Mouse (Mus musculus) layer of hippocampus, postnatal 36 days (tissue): ENCODE measurements around the gene Cdkl2. TPM values are rescaled to one million over a fixed set of nuclear protein-coding genes. Genes with fewer than 3 reads are reported as not detected.
A peak's percentile ranks its signal among the peaks of the same experiment; 100 is the strongest.

Source experiments
- DNase-seq, 2 experiments: peaks; one replicate each; pipeline ENCODE4 v3.0.0; 2022
- total RNA-seq, 2 experiments: library from RNA; stranded (reverse); gene quantifications; 2 replicates each; pipeline ENCODE4 v1.2.3; 2021

Cdkl2 gene
- total RNA-seq, 2 experiments from 2014 or later, result 39.8 to 42.5 TPM

DNA sequence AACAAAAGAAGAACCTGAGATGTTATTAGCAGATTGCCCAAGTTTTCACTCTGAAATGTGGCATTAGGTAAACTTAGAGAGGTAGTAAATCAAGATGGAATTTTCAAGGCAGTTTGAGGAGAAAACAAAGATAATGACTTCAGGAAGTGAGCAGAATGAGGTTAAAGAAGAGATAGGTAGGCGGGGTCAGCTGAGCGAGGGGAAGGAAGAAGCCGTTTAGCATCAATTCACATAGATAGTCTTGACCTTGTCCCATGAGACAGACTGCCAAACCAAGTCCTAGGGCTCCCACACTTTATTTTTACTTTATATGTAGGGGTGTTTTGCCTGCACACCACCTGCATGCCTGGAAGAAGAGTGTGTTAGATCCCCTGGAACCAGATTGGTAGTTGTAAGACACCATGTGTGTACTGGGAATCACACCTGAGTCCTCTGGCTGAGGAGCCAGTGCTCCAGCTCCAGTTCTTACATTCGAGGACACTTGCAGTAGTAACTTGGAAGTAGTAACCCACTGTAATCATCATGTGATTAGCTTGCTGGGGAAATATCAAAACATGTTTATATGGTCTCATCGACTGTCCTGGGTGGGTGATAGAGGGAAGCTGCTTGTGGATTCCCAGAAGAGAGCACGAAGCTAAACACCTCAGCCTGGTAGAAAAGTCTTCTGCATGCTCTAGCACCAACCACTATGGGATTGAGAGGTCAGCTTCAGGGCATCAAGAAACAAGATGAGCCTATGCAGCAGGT, 52.3 kb downstream of the Cdkl2 start:
- DNase-seq, result no peak

DNA sequence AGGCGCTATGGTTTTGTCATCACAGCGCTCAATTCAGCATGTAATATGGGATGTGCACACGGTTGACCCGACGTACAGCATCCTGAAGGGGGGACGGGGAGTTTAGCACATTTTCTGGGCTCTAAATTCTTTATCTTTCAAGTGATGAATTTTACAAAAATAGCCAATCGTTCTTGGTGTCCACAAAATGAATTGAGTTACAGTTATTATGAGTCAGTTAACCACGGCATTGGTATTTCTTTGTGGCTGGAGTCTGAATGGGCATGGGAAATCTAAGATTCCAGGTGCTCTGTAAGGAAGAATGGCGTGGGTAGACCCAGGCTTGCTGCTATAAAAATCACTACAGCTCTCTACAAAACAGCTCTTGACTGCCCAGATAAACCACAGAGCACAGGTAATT, 54.4 kb downstream of the Cdkl2 start:
- no peak for DNase-seq

DNA sequence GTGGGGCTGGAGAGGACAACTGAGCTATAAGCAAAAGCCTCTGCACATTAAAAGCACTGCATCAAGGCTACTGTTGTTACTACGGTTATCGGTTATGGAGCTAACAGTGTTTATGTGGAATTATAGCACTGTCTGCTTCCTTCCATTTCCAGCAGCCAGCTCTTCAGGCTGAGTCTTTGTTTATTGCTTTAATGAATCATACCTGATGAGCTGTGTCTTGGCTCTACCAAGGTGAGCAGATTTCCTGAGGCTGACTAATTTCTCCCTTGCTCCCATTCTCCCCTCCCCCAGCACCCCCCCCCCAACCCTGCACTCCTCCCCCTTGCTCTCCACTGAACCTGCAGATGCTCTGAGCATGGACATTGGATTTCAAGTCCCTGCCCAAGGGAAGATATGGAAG, 55.9 kb downstream of the Cdkl2 start:
- no peak for DNase-seq

DNA sequence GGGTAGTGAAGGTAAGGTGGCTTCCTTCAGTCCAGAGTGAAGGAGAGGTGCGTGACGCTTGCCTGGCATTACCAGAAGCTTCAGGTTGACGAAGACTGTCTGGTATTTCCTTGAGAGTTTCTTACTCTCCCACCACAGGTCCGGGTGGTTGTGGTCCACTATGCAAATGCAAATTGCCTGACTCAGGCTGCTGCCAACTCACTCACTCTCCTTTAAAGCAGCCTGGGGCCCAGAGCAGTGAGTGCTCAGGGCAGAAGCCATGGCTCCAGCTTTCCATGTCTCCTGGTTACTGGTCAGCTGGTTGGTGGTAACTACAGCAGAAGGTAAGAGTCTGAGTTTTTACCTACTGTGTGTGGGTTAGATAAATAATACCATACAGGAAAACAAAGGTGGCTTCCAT, 56.4 kb downstream of the Cdkl2 start, which contains the start of gene Odaph:
Gene Odaph (plus strand): TSS at position 240 of the 400 bp plus-strand sequence.
- no peak for DNase-seq

DNA sequence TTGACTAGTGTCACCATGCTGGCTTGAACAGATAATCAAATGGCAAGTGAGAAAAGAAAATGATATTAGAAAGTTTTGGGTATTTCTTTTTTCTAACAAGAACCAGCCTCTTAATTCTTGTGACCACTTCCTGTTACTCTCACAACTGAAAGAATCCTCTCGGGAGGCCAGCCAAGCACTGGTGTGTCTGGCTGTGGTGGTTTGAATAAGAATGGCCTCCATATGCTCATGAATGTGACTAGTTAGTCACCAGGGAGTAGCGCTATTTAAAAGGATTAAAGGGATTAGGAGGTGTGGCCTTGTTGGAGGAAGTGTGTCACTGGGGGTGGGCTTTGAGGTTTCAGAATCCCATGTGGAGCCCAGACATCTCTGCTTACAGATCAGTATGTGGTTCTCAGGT, 58.0 kb downstream of the Cdkl2 start:
- DNase-seq, result no peak

DNA sequence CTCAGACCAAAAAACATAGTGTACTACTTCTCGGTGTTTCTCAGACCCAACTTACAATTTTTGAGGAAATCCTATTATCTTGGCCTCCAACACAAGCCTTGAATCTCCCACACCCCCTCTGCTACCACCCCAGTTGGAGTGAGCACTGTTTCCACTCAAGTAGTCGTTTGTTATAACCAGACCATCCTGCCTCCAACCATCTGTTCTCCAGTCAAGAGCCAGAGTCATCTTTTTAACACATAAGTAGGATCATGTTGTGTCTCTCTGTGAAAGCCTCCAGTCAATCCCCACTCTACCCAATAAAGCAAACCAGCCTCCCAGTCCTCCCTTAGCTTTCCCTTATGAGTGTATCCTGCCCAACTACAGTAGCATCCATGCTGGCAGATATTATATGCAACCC, 60.2 kb downstream of the Cdkl2 start:
- DNase-seq, result no peak

DNA sequence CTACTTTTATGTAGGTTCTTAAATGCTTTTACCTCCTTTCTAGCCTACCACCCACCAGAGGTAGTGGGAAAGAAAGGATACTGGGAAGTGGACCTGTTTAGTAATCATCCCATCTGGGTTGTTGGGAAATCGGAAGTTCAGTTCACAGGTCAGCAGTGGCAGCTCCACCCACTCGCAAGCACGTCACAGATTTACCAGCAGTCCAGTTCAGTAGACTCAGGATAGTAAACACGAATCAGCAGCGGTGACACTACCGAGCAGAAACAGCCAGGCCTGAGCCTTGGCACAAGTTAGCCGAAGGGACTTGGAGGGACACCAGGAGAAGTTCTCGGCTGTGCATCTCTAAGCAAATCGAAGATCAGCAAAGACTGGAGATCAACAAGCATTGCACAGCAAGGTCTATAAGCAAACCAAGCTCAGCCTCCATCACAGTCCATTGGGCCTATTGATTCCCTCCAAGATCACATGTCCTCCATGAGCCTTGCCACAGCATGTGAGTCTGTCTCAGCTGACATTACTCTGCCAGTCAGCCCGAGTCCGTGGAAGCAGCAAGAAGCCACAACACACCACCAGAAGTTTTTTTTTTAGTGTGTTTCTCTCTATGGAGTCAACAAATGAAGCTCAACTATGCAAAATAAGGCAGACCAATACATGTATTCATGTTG, 62.4 kb downstream of the Cdkl2 start:
- no peak for DNase-seq

DNA sequence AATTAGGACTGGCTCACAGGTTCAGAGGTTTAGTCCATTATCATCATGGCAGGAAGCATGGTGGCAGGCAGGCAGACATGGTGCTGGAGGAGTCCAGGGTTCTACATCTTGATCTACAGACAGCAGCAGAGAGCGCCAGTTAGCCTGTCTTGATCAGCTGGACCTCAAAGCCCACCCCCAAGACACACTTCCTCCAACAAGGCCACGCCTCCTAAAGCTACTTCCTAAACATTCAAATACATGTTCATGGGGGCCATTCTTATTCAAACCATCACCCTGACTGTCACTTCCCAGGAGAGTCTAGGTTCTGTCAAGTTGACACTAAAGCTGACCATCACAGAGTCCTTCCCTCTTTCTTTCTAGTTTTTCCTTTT, 66.3 kb downstream of the Cdkl2 start:
- DNase-seq, result no peak

DNA sequence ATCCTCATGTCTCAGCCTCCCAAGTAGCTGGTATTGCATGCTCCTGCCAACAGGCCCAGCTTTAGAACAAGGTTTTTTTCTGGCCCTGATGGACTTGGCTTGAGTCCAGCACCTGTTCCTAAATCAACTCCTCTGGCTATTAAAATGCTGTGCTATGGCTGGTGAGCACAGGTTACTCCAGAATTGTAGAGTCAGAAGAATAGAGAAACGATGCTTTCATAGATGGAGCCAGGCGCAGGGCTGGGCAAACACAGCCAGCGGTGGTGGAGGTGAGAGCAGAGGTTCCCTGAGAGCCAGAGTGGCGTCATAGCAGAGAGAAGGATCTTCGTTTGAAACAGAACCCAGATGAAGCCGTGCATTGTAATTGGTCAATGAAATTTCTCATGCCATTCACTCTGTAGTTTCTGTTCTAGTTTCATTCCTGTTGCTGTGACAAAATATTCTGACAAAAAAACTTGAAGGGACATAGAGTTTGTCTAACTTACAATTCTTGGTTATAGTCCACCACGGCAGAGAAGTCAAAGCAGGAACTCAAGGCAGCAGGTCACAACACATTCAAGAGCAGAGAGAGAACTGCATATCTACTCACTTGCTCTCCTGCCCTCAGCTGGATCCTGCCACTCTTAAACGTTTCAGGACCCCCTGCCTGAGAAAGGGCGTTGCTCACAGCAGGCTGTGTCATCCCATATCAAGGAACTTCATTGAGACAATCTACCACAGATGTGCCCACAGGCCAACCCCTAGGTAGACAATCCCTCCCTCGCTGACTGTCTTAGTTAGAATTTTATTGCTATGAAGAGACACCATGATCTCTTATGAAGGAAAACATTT, 66.9 kb downstream of the Cdkl2 start:
- no peak for DNase-seq

DNA sequence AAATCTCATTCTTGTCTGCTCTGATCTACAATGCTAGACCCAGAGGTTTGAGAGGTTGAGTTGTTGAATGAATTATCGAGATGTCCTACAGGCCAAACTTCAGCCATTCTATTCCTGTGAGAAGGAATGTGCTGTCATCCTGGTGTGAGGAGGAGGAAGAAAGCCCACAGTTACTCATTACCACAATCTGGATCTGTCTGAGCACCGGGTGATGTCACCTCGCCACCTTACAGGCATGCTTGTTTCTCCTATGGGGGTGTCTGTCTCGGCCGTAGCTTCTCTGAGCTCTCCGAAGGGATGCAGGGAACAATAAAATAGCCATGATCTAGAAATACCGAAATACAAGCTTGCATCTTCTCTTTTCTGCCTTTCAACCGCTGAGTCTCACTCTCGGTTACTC, 67.9 kb downstream of the Cdkl2 start:
- no peak for DNase-seq

DNA sequence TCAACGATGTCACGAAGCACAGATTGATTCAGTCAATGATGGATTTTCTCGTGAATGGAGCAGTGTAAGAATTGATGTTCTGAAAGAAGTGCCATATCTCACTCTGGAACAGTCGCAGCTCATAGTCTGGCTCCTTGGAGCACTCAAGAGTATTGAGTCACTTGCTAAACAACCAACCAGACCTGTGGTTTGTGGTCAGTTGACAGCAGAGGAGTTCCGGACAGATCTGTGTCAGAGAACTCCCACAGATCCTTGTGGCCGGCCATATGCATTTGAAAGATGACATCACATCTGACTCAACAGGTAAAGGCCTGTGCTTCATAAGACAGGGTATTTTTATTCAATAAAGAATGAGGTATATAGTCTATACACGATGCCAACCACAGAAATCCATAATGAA, 69.7 kb downstream of the Cdkl2 start:
- DNase-seq, result no peak

DNA sequence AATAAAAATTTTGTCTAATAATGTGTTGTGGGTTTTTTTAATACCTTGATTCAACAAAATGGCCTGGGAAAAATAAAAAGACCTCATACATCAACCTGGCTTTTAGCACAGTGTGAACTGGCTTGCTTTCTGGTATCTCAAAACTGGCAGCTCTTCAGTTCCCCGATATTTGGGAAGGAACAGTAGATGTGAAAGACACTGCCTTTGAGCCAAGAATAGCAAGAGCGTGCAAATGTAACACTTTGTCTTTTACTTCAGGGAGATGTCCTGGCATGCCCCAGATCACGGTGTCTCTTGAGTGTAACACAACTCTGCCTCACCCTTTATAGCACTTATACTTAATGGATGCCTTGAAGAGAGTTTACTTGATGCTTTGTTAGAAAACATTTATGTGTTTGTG, 71.6 kb downstream of the Cdkl2 start:
- DNase-seq, result no peak

DNA sequence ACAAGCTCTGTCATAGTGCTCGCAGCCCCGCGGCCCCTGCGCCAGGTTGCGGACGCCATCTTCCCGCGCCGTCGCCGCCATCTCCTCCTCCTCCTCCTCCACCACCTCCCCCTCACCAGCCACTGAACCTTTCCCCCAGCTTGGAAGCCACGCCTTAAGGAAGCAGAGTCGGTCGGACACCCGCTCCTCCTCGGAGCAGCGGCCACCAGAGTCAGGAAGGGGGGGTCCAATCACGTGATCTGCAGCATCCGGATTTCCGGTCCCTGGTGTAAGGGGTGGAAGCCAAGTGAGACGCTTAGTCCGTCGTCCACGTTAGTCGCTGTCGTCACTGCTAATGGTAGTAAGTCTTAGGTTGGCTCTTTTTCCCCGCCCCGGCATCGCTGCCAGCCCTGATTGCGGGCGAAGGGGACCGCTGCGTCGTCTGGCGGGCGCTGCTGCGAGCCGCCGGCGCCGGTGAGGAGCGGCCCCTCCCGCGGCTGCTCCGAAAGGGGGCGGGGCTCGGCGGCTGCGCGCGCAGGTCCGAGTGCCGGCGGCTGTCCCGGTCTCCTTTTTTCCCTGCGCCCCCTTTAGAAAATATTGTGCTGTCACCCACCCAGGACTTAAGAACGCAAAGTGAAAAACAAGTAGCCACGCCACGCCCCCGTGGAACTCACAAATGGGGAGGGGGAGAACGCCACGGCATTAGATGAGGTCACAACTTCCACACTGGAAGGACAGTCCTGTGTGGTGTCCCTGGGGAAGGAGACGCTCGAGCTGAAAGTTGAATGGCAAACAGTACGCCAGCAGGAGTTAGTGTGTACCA, 80.8 kb downstream of the Cdkl2 start, which contains the start of gene Rchy1:
Gene Rchy1 (minus strand): TSS at position 430 of the 802 bp plus-strand sequence.
- peak; percentile 88 to 89 for DNase-seq

DNA sequence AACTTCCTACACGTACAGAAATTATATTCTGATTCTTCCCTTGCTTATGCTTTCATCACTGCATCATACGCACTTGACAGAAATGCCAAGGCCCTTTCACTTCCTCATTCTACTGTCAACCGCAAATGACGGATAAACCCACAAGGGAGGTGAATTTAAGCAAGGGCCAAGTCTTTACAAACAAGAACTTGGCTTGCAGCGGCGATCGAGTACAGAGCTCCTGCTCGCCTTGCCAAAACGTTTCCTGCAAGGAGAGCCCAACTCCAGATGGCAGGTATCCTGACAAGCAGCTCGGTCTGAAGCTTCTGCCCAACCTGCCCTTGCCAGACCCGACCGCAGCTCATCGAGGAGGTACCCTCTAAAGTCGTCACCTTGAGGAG, 81.4 kb downstream of the Cdkl2 start:
- no peak for DNase-seq

DNA sequence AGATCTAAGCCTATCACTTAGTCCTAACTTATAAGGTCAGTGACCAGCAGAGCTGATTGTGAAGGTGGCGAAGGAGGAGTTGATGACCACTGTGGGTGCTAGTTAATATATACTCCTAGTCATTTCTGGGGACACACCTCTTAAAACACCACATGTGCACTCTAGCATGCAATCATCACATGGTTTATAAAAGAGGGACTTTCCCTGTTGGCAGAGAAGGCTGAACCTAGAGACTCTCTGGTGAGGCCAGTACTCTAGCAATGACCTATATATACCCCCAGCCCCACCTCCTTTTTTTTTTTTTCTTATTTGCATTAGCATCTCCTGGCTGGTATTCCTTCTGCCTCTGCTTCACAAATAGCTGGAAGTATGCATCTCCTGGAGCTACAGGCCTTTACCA, 82.3 kb downstream of the Cdkl2 start:
- DNase-seq, result no peak

DNA sequence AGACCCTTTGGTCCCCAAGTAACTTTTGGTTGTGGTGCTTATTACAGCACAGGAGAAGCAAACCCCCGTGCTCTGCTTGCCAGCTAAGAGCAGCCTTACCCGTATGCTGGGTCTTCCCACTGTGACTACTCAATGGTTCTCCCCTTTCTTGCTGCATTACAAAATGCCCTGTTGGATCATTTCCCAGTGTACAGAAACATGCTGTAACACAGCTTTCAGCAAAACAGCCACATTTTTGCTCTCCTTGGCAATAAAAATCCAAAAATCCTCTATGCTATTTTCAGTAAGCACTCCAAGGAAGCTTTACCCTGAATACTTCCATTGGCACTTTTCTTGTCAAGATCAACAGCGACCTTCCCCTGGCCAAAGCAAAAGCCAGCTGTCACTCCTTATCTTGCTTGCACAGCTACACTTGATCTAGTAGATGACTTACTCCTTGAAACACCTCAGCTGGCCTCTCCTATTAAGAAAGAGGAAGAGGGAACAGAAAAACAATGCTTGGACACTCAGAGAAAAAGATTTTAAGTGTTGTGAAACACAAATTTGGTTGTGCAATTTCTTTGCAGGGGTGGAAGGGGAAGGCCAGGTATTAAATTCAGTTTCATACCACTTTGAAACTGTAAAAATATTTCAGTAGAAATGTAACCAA, 83.0 kb downstream of the Cdkl2 start:
- DNase-seq, result peak; percentile 27 to 33

DNA sequence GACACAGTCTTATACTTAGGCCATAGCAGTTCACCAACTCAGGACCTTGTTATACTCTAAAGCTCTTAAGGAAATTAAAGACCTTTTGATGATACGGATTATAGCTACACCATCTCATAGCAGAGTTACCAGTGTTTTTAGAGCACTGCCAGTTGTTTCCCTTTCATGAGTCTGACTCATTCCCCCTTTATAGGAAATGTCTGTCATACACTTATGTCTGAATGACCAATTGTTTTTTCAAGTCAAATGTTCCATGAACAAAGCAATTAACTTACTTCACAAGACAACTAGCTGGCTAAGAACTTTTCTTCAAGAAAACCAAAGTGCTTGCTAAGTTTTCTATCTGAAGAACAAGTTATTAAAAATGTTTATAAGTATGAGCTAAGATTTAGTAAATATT, 83.7 kb downstream of the Cdkl2 start:
- no peak for DNase-seq

DNA sequence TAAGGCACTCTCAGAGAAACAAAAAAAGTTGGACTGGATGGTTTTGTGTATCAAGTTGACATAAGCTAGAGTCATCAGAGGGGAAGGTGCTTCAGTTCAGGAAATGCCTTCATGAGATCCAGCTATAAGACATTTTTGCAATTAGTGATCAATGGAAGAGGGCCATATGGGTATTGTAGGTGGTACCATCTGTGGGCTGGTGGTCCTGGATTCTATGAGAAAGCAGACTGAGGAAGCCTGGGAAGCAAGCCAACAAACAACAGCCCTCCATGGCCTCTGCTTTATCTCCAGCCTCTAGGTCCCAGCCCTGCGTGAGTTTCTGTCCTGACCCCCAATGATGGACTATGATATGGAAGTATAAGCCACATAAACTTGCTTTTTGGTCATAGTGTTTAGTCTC, 84.6 kb downstream of the Cdkl2 start:
- DNase-seq, result peak in 1 of 2 experiments; percentile 27

DNA sequence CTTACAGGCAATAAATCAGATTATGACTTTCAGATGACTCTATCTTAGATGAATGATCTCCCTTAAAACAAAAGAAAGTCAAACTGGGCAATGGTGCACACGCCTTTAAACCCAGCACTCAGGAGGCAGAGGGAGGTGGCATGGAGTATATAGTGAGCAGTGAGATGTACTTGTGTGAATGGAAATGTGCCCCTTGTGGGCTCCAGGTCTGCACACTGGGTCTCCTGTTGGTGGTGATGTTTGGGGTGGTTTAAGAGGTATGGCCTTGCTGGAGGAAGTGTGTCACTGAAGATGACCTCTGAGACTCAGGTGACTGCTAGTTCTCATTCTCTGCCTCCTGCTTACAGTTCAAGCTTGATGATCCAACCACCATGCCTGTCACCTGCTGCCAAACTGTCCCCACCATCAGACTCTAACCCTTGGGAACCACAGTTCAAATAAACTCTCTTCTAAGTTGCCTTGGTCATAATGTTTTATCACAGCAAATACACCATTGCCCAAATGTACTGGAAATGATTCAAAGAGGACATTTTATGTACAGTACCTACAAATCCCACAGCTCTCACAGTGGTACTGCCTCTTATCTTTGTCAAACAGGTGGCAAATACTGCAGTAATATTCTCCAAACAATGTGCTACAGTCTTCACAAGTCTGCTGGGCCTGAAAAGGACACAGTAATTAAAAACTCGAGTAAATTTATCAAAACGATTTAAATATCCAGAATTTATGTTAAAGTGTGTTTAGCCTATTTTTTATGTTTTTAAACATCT, 86.5 kb downstream of the Cdkl2 start:
- DNase-seq, result no peak
